Mouse (Mus musculus): ENCODE results near the gene Dqx1.

DNA sequence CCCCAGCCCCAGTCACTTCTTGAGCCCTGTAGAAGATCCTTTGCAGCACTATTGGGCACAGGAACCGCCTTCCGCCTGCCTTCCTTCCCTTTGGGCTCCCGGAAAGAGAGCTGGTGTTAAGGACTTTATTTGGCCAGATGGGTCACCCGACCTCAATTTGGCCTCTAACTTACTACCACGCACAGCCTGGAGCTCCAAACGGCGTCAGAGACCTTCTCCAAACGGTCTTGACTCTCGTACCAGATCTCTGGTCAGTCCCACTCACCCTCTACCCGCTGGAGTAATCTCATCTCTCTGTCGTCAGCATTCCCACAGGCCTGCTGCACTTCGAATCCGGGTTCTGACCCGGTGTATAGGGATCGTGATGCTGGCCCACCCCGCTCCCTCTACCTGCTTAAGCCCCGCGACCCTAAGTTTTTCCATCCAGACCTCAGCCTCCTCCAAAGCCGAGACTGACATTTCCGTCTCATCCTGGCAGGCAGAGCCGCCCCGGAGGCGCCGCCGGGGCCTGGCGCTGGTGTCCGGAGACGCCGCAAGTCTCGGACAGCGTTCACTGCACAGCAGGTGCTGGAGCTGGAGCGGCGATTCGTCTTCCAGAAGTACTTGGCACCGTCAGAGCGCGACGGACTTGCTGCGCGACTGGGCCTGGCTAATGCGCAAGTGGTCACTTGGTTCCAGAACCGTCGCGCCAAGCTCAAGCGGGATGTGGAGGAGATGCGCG is 29.7 kb downstream of the Dqx1 start:
- TF ChIP-seq CTCF (IDR thresholded peaks at IDR 0.05; ENCODE audit: low read depth) = no peak
- no peak for TF ChIP-seq EP300 (IDR thresholded peaks at IDR 0.05; ENCODE audit: low read depth)

Measured in liver, embryonic 14.5 days (tissue).